Mouse (Mus musculus): ENCODE data around the gene Selenof.

The Selenof gene

DNA sequence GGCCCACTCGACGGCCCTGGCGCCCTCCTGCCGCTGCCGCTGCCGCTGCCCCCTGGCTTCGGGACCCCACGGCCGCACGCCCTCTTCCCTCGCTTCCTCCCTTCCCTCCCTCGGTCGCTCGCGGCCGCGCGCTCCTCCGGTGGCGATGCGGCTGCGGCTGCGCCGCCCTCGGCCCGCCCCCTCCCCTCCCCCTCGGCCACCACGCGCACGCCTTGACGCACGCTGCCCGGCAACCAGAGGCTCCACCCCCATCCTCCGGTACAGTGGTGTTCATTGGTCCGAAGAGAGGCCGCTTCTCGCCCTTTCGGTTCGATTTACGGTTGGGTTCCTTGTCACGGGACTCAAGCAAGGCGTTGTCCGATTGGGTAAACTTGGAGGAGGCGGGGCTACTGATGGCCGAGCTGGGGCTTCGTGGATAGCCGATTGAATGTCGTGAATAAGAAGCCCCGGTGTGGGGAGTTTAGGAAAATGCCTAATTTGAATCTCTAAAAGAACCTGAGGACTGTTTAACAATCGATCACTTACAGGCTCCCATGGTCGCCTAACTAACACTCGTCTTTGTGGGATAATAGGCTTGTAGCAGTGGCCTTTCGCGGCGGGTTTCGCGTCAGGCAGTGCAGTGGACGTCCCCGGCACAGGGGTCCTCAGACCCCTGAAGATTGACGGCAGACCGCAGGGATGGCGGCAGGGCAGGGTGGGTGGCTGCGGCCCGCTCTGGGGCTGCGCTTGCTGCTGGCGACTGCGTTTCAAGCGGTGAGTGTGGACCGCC is at the start of gene Selenof, which contains the start of gene Hs2st1:
TSS of gene Selenof (plus strand) at position 258 of the 769 bp plus-strand sequence.
TSS of gene Hs2st1 (minus strand) at position 135 of the 769 bp plus-strand sequence.
- WGBS: under 1% methylated on average over 64 of the region's 69 CpGs

GRCm38 (mm10) chr3:144527918-144528317 is 42.2 kb upstream of the Selenof start:
- 85% methylated on average over 7 of the region's 7 CpGs for WGBS

GRCm38 (mm10) chr3:144531023-144531422 is 39.1 kb upstream of the Selenof start:
- WGBS: 22% methylated on average over 5 of the region's 5 CpGs

- 68% methylated on average over 4 of the region's 4 CpGs for WGBS
Measured at GRCm38 (mm10) chr3:144535056-144535455, 35.0 kb upstream of the Selenof start.

GRCm38 (mm10) chr3:144537078-144537855 is 32.8 kb upstream of the Selenof start:
- 46% methylated on average over 7 of the region's 7 CpGs for WGBS

DNA sequence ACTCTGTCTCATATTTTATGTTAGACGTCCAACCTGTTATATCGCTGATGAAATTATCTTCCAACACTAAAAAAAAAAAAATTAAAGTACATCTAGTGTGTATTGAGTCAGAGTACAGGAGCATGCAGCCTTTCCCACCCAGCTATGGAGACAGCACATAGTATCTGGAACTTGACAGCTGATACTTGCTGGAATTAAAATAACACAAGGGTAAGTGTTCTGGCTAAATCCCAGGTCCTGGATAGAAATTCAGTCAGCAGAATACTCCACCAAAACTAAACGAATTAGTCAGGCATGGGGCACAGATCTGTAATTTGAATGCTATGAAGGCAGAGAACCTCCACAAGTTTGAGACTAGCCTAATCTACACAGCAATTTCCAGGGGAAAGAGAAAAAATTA is 31.1 kb upstream of the Selenof start:
- WGBS: 67% methylated on average over 3 of the region's 3 CpGs

- WGBS: 68% methylated on average over 3 of the region's 3 CpGs
Measured at GRCm38 (mm10) chr3:144540805-144541204, 29.3 kb upstream of the Selenof start.

- WGBS: 37% methylated on average over 6 of the region's 6 CpGs
Measured at GRCm38 (mm10) chr3:144541906-144542438, 28.1 kb upstream of the Selenof start.

DNA sequence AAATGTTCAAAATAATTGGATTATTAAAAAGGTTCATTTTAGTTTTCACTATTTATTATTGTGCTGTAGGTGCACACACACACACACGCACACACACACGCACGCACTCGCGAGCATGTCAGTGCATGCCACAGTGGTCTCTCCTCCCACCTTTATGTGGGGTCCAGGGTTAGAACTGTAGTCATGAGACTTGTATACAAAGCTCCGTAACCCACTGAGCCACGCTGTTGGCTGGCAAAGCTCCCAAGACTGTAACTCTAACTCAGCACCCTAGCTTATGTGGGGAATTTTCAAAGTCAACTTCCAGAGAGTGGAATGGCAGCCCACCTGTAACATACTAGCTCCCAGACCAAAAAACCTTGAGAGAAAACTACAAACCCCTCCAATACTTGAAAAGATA is 25.0 kb upstream of the Selenof start:
- 67% methylated on average over 7 of the region's 7 CpGs for WGBS

GRCm38 (mm10) chr3:144545832-144546231 is 24.3 kb upstream of the Selenof start:
- WGBS: 25% methylated on average over 4 of the region's 4 CpGs

DNA sequence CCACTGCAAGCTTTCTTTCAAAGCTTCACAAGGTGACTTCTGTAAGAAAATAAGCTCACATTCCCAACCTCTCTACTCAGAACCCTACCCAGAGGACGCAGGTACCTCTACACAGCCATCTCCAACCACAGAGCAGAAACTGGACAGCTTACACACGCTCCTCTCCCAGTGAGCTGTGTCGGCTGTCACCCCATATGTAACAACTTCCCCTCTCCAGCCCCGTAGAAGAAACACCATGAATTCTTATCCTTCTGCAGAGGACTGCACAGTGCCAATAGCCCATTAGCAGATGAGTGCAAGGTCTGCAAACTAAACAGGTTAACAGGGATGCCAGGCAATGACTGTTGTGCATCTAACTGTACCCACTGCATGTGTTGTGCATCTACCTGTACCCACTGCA is 23.6 kb upstream of the Selenof start:
- 26% methylated on average over 4 of the region's 4 CpGs for WGBS

GRCm38 (mm10) chr3:144548186-144548845 is 21.8 kb upstream of the Selenof start:
- WGBS: 48% methylated on average over 7 of the region's 7 CpGs

DNA sequence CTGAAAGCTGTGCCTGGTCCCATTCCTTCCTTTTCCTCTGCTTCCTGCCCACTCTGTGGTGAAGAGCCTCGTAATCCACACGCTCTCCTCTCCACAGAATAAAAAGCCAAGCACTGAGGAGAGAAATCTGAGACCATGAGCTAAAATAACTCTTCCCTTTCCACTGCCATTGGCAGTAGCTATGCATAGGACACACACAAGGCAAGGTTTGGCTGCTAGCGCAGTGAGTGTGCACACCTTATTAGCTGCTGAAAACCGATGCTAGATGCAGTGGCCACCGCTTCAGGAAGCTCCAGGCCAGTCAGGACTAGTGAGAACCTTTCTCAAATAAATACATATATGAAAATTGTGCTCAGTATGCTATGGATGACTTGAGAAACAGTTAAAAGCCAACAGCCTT is 20.1 kb upstream of the Selenof start:
- WGBS: 78% methylated on average over 5 of the region's 5 CpGs

- 63% methylated on average over 5 of the region's 5 CpGs for WGBS
Measured at GRCm38 (mm10) chr3:144550659-144551058, 19.4 kb upstream of the Selenof start.

DNA sequence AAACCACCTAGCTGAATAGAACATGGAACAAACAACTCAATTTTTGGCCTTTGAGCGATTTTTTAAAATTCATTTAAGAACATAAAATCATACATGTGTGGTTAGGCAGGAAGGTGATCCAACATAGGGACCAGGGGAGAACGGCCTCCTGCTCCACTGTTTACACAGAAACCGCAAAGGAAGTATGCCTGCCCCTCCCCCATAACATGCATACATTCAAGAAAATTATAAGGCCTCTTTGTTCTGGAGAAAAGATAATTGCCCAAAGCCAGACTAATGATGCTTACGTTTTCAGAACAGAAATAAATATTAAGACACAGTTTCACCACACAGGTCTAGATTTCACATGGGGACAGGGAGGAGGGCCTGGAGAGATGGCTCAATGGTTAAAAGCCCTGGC is 18.7 kb upstream of the Selenof start:
- WGBS: 60% methylated on average over 4 of the region's 4 CpGs

DNA sequence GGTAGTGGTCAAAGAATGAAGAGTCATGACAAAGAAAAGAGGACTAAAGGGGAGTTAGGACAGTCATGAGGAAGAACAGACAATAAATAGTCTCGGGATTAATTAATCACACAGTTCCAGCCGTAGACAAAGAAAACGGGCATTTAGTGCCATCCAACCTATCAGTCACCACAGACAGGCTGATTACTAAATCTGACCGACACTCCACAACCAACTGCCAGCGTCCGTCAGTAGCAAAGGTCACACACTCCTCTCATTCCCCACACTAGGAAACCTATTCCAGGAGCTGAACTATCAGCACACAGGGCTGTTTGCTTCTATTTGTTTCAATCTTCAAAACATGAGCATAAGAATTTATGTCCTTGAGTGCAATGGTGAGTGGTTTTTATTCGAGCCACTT is 16.2 kb upstream of the Selenof start:
- 60% methylated on average over 7 of the region's 7 CpGs for WGBS

DNA sequence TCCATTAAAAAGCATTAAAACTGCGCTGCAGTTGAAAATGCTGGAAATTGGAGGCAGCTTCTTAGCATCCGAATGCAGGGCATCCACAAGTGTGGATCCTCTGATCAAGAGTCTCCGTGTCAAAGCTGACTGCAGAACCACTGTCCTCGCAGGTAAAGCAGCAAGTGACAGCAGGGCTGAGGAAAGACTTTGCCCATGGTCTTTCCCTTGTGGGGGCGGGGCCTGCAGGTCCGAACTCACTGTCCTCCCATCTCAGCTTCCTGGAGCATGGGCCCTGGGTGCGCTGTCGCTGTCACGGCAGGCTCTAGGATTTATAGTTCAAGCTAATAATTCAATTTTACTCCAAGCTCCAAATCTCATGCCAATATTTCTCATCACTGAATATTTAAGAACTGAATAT is 15.6 kb upstream of the Selenof start:
- WGBS: 79% methylated on average over 9 of the region's 9 CpGs

DNA sequence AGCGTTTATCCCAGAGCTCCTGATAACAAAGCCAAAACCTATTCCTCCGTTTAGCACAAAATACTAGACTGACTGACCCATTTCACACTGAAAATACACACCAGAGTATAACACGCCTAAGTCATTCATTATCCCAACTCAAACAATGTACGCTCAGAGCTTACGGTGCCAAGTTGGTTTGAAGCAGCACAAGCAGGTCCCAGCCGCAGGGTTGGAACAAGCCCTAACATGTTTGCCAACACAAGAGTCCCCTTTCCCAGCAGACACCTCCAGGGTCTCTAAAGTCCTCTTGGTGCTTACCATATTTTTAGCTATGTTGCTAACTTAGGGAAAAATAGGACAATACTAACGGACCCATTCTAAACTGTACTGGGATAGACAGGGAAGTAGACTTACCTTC is 15.0 kb upstream of the Selenof start:
- WGBS: 79% methylated on average over 7 of the region's 7 CpGs

DNA sequence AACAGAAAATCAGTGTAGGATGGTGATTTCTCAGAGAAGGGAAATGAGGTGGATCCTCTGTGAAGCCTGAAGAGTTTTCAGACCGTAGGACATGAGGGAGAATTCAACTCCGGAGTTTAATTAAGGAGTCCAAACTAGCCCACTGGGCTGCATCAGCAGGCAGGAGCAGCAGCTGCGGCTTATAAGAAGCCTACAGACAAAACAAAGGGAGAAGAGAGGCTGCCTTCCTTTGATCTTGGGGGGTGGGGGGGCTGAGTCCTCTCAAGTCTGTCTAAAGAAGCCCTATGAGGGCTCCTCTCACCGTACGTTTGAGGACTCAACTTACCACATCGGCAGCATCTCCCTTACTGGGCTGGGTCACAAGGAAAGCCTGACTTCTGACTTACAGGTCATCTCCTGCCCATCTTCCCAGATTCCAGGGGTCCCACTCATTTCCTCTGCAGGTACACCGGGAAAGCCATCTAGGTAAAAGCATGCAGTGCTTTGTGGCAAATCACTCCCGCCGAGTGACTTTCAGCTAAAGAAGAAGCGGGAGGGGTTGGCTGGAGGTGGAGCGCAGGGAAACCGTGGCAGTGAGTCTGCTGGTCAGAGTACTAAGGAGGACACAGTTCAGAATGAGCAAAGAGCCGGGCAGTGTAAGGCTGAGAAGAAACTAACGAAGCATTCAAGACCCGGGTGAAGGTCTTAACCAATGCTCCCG is 13.3 kb upstream of the Selenof start:
- 36% methylated on average over 16 of the region's 16 CpGs for WGBS

DNA sequence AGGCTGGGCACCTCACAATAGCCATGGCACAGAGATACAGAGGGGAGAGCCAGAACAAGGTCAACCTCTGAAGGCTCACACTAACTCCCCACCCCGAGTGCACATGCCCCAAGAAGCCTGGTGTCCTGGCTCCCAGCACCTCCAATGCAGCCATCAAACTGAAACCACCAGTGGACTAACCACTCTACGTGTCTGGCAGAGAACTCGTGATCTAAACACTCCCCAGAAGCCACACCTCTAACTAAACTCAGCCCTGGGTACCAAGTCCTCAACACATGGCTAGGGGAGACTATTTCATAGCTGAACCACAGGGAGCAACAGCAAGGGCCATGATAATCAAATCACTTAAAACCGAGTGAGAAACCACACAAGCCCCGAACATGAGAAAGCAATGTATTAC is 11.8 kb upstream of the Selenof start:
- 58% methylated on average over 5 of the region's 5 CpGs for WGBS

- WGBS: 47% methylated on average over 22 of the region's 22 CpGs
Measured at GRCm38 (mm10) chr3:144561511-144562250, 8.4 kb upstream of the Selenof start.

Measured in cerebral cortex, adult 2 months (tissue).